Mouse (Mus musculus) skeletal muscle tissue, adult 2 months (tissue): ENCODE measurements around the gene Casq2.

Source experiments
- DNase-seq: peaks from one replicate; pipeline ENCODE4 v3.0.0-alpha.2; 2012; ENCODE audit warnings: low read depth, low spot score

The Casq2 gene

GRCm38 (mm10) chr3:102192621-102193020 is 106.4 kb downstream of the Casq2 start:
- DNase-seq, result peak; percentile 40

- peak; percentile 50 for DNase-seq
These were observed 107.5 kb downstream of the Casq2 start for GRCm38 (mm10) chr3:102193488-102194290.

- DNase-seq, result peak; percentile 68
These were observed 108.3 kb downstream of the Casq2 start for GRCm38 (mm10) chr3:102194291-102195051.

- DNase-seq, result no peak
These were observed 109.5 kb downstream of the Casq2 start for GRCm38 (mm10) chr3:102195762-102196161.
